ENCODE assay signal across 20 mouse cellular contexts in genomic region chr7:25617376-25618160, GRCm38 (mm10). TPM values are rescaled to one million over a fixed set of nuclear protein-coding genes. Genes with fewer than 3 reads are reported as not detected.
A peak's percentile ranks its signal among the peaks of the same experiment; 100 is the strongest.
DNase-seq lines count a peak whose midpoint lies in the region; TF ChIP-seq lines count a peak whose summit lies in the region.
"Had no signal": no experiment of that assay in that cellular context is flagged by ENCODE, and none has a peak within 500 bp of the region (broad histone marks: within the 10 kb centered on the region; RNA-seq: fewer than 3 reads in every experiment).

No protein-coding gene starts in this region.

- H3K27ac ChIP-seq in heart, embryonic 10.5 days = no peak overlapping the region
- H3K27ac ChIP-seq: embryonic facial prominence, embryonic 10.5 days; heart, embryonic 15.5 days; hindbrain, embryonic 13.5 days; hindbrain, postnatal 0 days; intestine, embryonic 15.5 days had no signal

- 78% methylated on average over 10 of the region's 10 CpGs for WGBS in heart, embryonic 10.5 days
- 82% methylated on average over 10 of the region's 10 CpGs for WGBS in lung, adult 2 months

- H3K9me3 ChIP-seq in heart, embryonic 10.5 days = no peaks in the 10 kb centered on the region
- H3K9me3 ChIP-seq: embryonic facial prominence, embryonic 10.5 days; heart, embryonic 15.5 days; hindbrain, embryonic 13.5 days; intestine, embryonic 15.5 days had no signal

- peaks cover 8% of the 10 kb centered on the region; the same call in 1 of the 2 replicates for H3K4me1 ChIP-seq in heart, embryonic 10.5 days
- H3K4me1 ChIP-seq in lung, adult 2 months (ENCODE audit: control insufficient read depth, insufficient read depth, low read length) = no peaks in the 10 kb centered on the region

- H3K4me3 ChIP-seq in heart, embryonic 10.5 days = no peak overlapping the region
- no peak overlapping the region for H3K4me3 ChIP-seq in lung, adult 2 months (replicated peaks; ENCODE audit: extremely low read depth, low read depth, low read length)
- H3K4me3 ChIP-seq: embryonic facial prominence, embryonic 10.5 days; heart, embryonic 15.5 days; hindbrain, embryonic 13.5 days; intestine, embryonic 15.5 days had no signal

- H3K36me3 ChIP-seq in heart, embryonic 10.5 days = peaks cover 19% of the 10 kb centered on the region
- H3K36me3 ChIP-seq: intestine, embryonic 15.5 days had no signal

- no peak for TF ChIP-seq POLR2A in lung, adult 2 months (IDR thresholded peaks at IDR 0.05; ENCODE audit: borderline replicate concordance, extremely low read depth, low read depth, low read length)

- TF ChIP-seq CTCF in lung, adult 2 months (IDR thresholded peaks at IDR 0.05; ENCODE audit: insufficient read depth, low read length) = no peak

- H3K27me3 ChIP-seq in heart, embryonic 10.5 days (ENCODE audit: insufficient read depth, poor library complexity, severe bottlenecking) = peaks cover 3% of the 10 kb centered on the region; the same call in 1 of the 2 replicates
- H3K27me3 ChIP-seq: intestine, embryonic 15.5 days had no signal

- DNase-seq in cerebellum, adult 9-11 months = peak; percentile 32
- no peak for DNase-seq in cerebellum, postnatal 25 days
- DNase-seq in heart, embryonic 10.5 days (ENCODE audit: low spot score) = peak; percentile 65
- no peak for DNase-seq in heart, adult 9 months (ENCODE audit: low spot score in 2 of 2)
- DNase-seq in lung, adult 2 months = peak; percentile 1
- no peak for DNase-seq in lung, postnatal 36 days
- no peak for DNase-seq in urinary bladder, postnatal 36 days (ENCODE audit: low spot score in 2 of 2)
- DNase-seq: adrenal gland, postnatal 14 days; cerebellum, adult 8-10 months; gastrocnemius, postnatal 10 days; heart, postnatal 14 days had no signal

RNA-seq across cellular contexts. Expression of gene Dmac2, which starts 1.6 kb away (rescaled TPM):
- 48.9 and 54.6 TPM in 2 replicates for polyA plus RNA-seq in heart, embryonic 10.5 days (2016; fragmentation: Nextera tagmentation; extraction: Ambion mirVana)
- 36.3 and 40.9 TPM in 2 replicates for polyA plus RNA-seq in lung, adult 2 months (2012; rRNA removed)

RNA-seq across cellular contexts. Expression of gene Erich4, which starts 1.9 kb away (rescaled TPM):
- polyA plus RNA-seq in heart, embryonic 10.5 days (2016; fragmentation: Nextera tagmentation; extraction: Ambion mirVana) = not detected in 2 replicates
- polyA plus RNA-seq in lung, adult 2 months (2012; rRNA removed) = not detected in 2 replicates
- polyA plus RNA-seq: activated CD4-positive, CD25-positive, alpha-beta regulatory T cell, adult 4 months; embryonic facial prominence, embryonic 10.5 days; embryonic facial prominence, embryonic 14.5 days; forebrain, embryonic 14.5 days; heart, embryonic 15.5 days; hindbrain, embryonic 13.5 days; hindbrain, postnatal 0 days; Patski had no signal

RNA-seq across cellular contexts. Expression of gene B3gnt8, which starts 8.9 kb away (rescaled TPM):
- 5.2 and 5.4 TPM in 2 replicates for polyA plus RNA-seq in heart, embryonic 10.5 days (2016; fragmentation: Nextera tagmentation; extraction: Ambion mirVana)
- 15.5 and 15.8 TPM in 2 replicates for polyA plus RNA-seq in lung, adult 2 months (2012; rRNA removed)

RNA-seq across cellular contexts. Expression of gene Bckdha, which starts 41.2 kb away (rescaled TPM):
- polyA plus RNA-seq in heart, embryonic 10.5 days (2016; fragmentation: Nextera tagmentation; extraction: Ambion mirVana) = 51.7 and 51.8 TPM in 2 replicates
- polyA plus RNA-seq in lung, adult 2 months (2012; rRNA removed) = 140 and 143 TPM in 2 replicates

RNA-seq across cellular contexts. Expression of gene Exosc5, which starts 41.4 kb away (rescaled TPM):
- polyA plus RNA-seq in heart, embryonic 10.5 days (2016; fragmentation: Nextera tagmentation; extraction: Ambion mirVana) = 50.6 and 74.8 TPM in 2 replicates
- polyA plus RNA-seq in lung, adult 2 months (2012; rRNA removed) = 53.1 and 60.8 TPM in 2 replicates

Comparison
In these comparisons a context has a peak if more than half of its experiments do, and no peak if none do; other contexts are left out.
1. DNase-seq: peak in cerebellum, adult 9-11 months (single experiment), heart, embryonic 10.5 days (single experiment) and lung, adult 2 months (single experiment); none in cerebellum, postnatal 25 days (0 of 2), heart, adult 9 months (0 of 2), lung, postnatal 36 days (single experiment) and urinary bladder, postnatal 36 days (0 of 2).